Mouse (Mus musculus) forebrain, embryonic 13.5 days (tissue): ENCODE data around the gene Atp13a4. TPM values are rescaled to one million over a fixed set of nuclear protein-coding genes. Genes with fewer than 3 reads are reported as not detected.

Source experiments
- ATAC-seq: fragments of 200-750 bp; cut with Nextera tagmentation; 2 replicates; pipeline ENCODE4 v1.8.0; 2017
- H3K27ac ChIP-seq: fragments of 300-500 bp; sonication (generic); 2 replicates; pipeline ENCODE4 v1.5.1; 2015; ENCODE audit warnings: inconsistent platforms, mild to moderate bottlenecking, moderate library complexity
- H3K27me3 ChIP-seq: fragments of 300-500 bp; sonication (generic); 2 replicates; pipeline ENCODE4 v1.6.1; 2015; ENCODE audit warnings: mild to moderate bottlenecking, inconsistent platforms
- H3K36me3 ChIP-seq: fragments of 300-500 bp; sonication (generic); 2 replicates; pipeline ENCODE4 v1.6.1; 2015; ENCODE audit warnings: mild to moderate bottlenecking, inconsistent platforms; ENCODE audit not compliant: poor library complexity, severe bottlenecking
- H3K4me1 ChIP-seq: fragments of 300-500 bp; sonication (generic); 2 replicates; pipeline ENCODE4 v1.6.1; 2015; ENCODE audit warnings: inconsistent platforms
- H3K4me2 ChIP-seq: fragments of 300-500 bp; sonication (generic); 2 replicates; pipeline ENCODE4 v1.6.1; 2015; ENCODE audit warnings: inconsistent platforms, mild to moderate bottlenecking, moderate library complexity
- H3K4me3 ChIP-seq: fragments of 300-500 bp; sonication (generic); 2 replicates; pipeline ENCODE4 v1.5.1; 2015; ENCODE audit warnings: mild to moderate bottlenecking, inconsistent platforms
- H3K9ac ChIP-seq: fragments of 300-500 bp; sonication (generic); 2 replicates; pipeline ENCODE4 v1.6.1; 2015; ENCODE audit warnings: mild to moderate bottlenecking, inconsistent platforms
- H3K9me3 ChIP-seq: fragments of 300-500 bp; sonication (generic); replicated peaks from 2 replicates; pipeline ENCODE4 v1.6.1; 2016; ENCODE audit warnings: inconsistent platforms
- WGBS: fragments of 180-500 bp; shearing (Covaris S2); methylation state at CpG from one replicate; pipeline ENCODE4 v1.1.7; 2015; 5-methylcytosine and 5-hydroxymethylcytosine counted together
- polyA plus RNA-seq: library from polyadenylated mRNA; unstranded; fragments of >200 nt; fragmentation: Nextera tagmentation; extraction: Ambion mirVana; gene quantifications from 2 replicates; pipeline ENCODE4 v1.2.1, GENCODE M21; 2015

Gene Atp13a4
- polyA plus RNA-seq, 1 experiment from 2014 or later = 0.54 TPM

- Histone ChIP-seq H3K27me3 (no peaks in the 10 kb centered on the region), H3K9ac (no peak overlapping the region), H3K9me3 (no peaks in the 10 kb centered on the region), H3K4me1 (no peaks in the 10 kb centered on the region), H3K4me2 (no peak overlapping the region), H3K27ac (no peak overlapping the region), H3K4me3 (no peak overlapping the region), H3K36me3 (no peaks in the 10 kb centered on the region)
- 95% methylated on average over 2 of the region's 2 CpGs for WGBS
- ATAC-seq = no peak
Observed at GRCm38 (mm10) chr16:29456851-29457250, 87.8 kb downstream of the Atp13a4 start.

- H3K27me3 ChIP-seq = no peaks in the 10 kb centered on the region
- H3K9me3 ChIP-seq = no peaks in the 10 kb centered on the region
- H3K27ac ChIP-seq = no peak overlapping the region
- H3K4me3 ChIP-seq = no peak overlapping the region
- H3K36me3 ChIP-seq = no peaks in the 10 kb centered on the region
- 73% methylated on average over 6 of the region's 6 CpGs for WGBS
- no peaks in the 10 kb centered on the region for H3K4me1 ChIP-seq
- no peak overlapping the region for H3K9ac ChIP-seq
- no peak for ATAC-seq
- H3K4me2 ChIP-seq = no peak overlapping the region
Observed at GRCm38 (mm10) chr16:29453282-29453681, 91.4 kb downstream of the Atp13a4 start.

GRCm38 (mm10) chr16:29451706-29452105, 93.0 kb downstream of the Atp13a4 start:
- H3K4me3 ChIP-seq = no peak overlapping the region
- no peaks in the 10 kb centered on the region for H3K27me3 ChIP-seq
- no peak overlapping the region for H3K4me2 ChIP-seq
- 64% methylated on average over 3 of the region's 3 CpGs for WGBS
- H3K4me1 ChIP-seq = no peaks in the 10 kb centered on the region
- no peak overlapping the region for H3K9ac ChIP-seq
- no peak overlapping the region for H3K27ac ChIP-seq
- H3K9me3 ChIP-seq = no peaks in the 10 kb centered on the region
- H3K36me3 ChIP-seq = no peaks in the 10 kb centered on the region
- ATAC-seq = 0 out of 2 replicates have a peak, but pooled peaks have one; percentile 63

- Histone ChIP-seq H3K4me1 (no peaks in the 10 kb centered on the region), H3K4me3 (no peak overlapping the region), H3K27ac (no peak overlapping the region), H3K4me2 (no peak overlapping the region), H3K9me3 (no peaks in the 10 kb centered on the region), H3K9ac (no peak overlapping the region), H3K27me3 (no peaks in the 10 kb centered on the region), H3K36me3 (no peaks in the 10 kb centered on the region)
- no peak for ATAC-seq
- 60% methylated on average over 3 of the region's 3 CpGs for whole genome bisulfite sequencing
Observed at GRCm38 (mm10) chr16:29442126-29442525, 102.5 kb downstream of the Atp13a4 start.

- no peak overlapping the region for H3K9ac ChIP-seq
- H3K9me3 ChIP-seq = no peaks in the 10 kb centered on the region
- H3K4me2 ChIP-seq = no peak overlapping the region
- no peaks in the 10 kb centered on the region for H3K4me1 ChIP-seq
- H3K36me3 ChIP-seq = no peaks in the 10 kb centered on the region
- no peaks in the 10 kb centered on the region for H3K27me3 ChIP-seq
- 51% methylated on average over 9 of the region's 10 CpGs for WGBS
- no peak overlapping the region for H3K27ac ChIP-seq
- peak; percentile 53 for ATAC-seq
- no peak overlapping the region for H3K4me3 ChIP-seq
Observed at GRCm38 (mm10) chr16:29441405-29441985, 103.2 kb downstream of the Atp13a4 start.

- Histone ChIP-seq H3K36me3 (no peaks in the 10 kb centered on the region), H3K4me1 (no peaks in the 10 kb centered on the region), H3K27me3 (no peaks in the 10 kb centered on the region), H3K9ac (no peak overlapping the region), H3K4me2 (no peak overlapping the region), H3K9me3 (no peaks in the 10 kb centered on the region), H3K27ac (no peak overlapping the region), H3K4me3 (no peak overlapping the region)
- 84% methylated on average over 5 of the region's 5 CpGs for WGBS
- no peak for ATAC-seq
Observed at GRCm38 (mm10) chr16:29438045-29438444, 106.6 kb downstream of the Atp13a4 start.

GRCm38 (mm10) chr16:29435746-29436145, 108.9 kb downstream of the Atp13a4 start:
- no peaks in the 10 kb centered on the region for H3K9me3 ChIP-seq

GRCm38 (mm10) chr16:29434712-29435111, 110.0 kb downstream of the Atp13a4 start:
- Histone ChIP-seq H3K9me3 (no peaks in the 10 kb centered on the region), H3K27me3 (no peaks in the 10 kb centered on the region), H3K27ac (no peak overlapping the region), H3K9ac (no peak overlapping the region), H3K4me3 (no peak overlapping the region), H3K4me2 (no peak overlapping the region), H3K4me1 (no peaks in the 10 kb centered on the region), H3K36me3 (no peaks in the 10 kb centered on the region)
- WGBS = 9% methylated on average over 5 of the region's 5 CpGs
- peak; percentile 88 for ATAC-seq

More at GRCm38 (mm10) chr16:29435746-29436145, 108.9 kb downstream of the Atp13a4 start:
- no peak overlapping the region for H3K27ac ChIP-seq
- H3K4me3 ChIP-seq = no peak overlapping the region
- no peaks in the 10 kb centered on the region for H3K27me3 ChIP-seq
- no peak for ATAC-seq
- H3K9ac ChIP-seq = no peak overlapping the region
- no peaks in the 10 kb centered on the region for H3K36me3 ChIP-seq
- no peak overlapping the region for H3K4me2 ChIP-seq
- WGBS = 81% methylated on average over 6 of the region's 6 CpGs
- no peaks in the 10 kb centered on the region for H3K4me1 ChIP-seq

- no peaks in the 10 kb centered on the region for H3K36me3 ChIP-seq
- H3K9me3 ChIP-seq = no peaks in the 10 kb centered on the region
- ATAC-seq = no peak
- no peak overlapping the region for H3K9ac ChIP-seq
- H3K4me3 ChIP-seq = no peak overlapping the region
- H3K27me3 ChIP-seq = no peaks in the 10 kb centered on the region
- no peak overlapping the region for H3K4me2 ChIP-seq
- H3K4me1 ChIP-seq = no peaks in the 10 kb centered on the region
- H3K27ac ChIP-seq = no peak overlapping the region
- 95% methylated on average over 6 of the region's 6 CpGs for WGBS
Observed at GRCm38 (mm10) chr16:29414822-29415221, 129.8 kb downstream of the Atp13a4 start.

- H3K27ac ChIP-seq = no peak overlapping the region
- no peaks in the 10 kb centered on the region for H3K27me3 ChIP-seq
- 95% methylated on average over 10 of the region's 10 CpGs for WGBS
- H3K9ac ChIP-seq = no peak overlapping the region
- H3K9me3 ChIP-seq = no peaks in the 10 kb centered on the region
- no peaks in the 10 kb centered on the region for H3K36me3 ChIP-seq
- no peak overlapping the region for H3K4me2 ChIP-seq
- no peak for ATAC-seq
- H3K4me3 ChIP-seq = no peak overlapping the region
- no peaks in the 10 kb centered on the region for H3K4me1 ChIP-seq
Observed at GRCm38 (mm10) chr16:29407319-29407718, 137.3 kb downstream of the Atp13a4 start.

- H3K9me3 ChIP-seq = no peaks in the 10 kb centered on the region
- no peaks in the 10 kb centered on the region for H3K4me1 ChIP-seq
- H3K27me3 ChIP-seq = no peaks in the 10 kb centered on the region
- H3K9ac ChIP-seq = no peak overlapping the region
- no peak overlapping the region for H3K4me3 ChIP-seq
- H3K36me3 ChIP-seq = no peaks in the 10 kb centered on the region
- H3K27ac ChIP-seq = no peak overlapping the region
- no peak for ATAC-seq
- no peak overlapping the region for H3K4me2 ChIP-seq
- WGBS = 87% methylated on average over 2 of the region's 2 CpGs
Observed at GRCm38 (mm10) chr16:29399079-29399478, 145.6 kb downstream of the Atp13a4 start.

GRCm38 (mm10) chr16:29384781-29385180, 159.9 kb downstream of the Atp13a4 start:
- no peaks in the 10 kb centered on the region for H3K27me3 ChIP-seq
- H3K27ac ChIP-seq = no peak overlapping the region
- H3K36me3 ChIP-seq = no peaks in the 10 kb centered on the region
- H3K4me3 ChIP-seq = no peak overlapping the region
- WGBS = 96% methylated on average over 4 of the region's 4 CpGs
- ATAC-seq = no peak
- no peaks in the 10 kb centered on the region for H3K4me1 ChIP-seq
- no peaks in the 10 kb centered on the region for H3K9me3 ChIP-seq
- no peak overlapping the region for H3K9ac ChIP-seq
- no peak overlapping the region for H3K4me2 ChIP-seq

GRCm38 (mm10) chr16:29378458-29378857, 166.2 kb downstream of the Atp13a4 start, which contains the start of gene Atp13a5:
TSS of gene Atp13a5 (minus strand) at chr16:29378732.
- no peaks in the 10 kb centered on the region for H3K27me3 ChIP-seq
- 83% methylated on average over 4 of the region's 4 CpGs for WGBS
- H3K4me2 ChIP-seq = no peak within 1 kb of the TSS
- no peak within 1 kb of the TSS for H3K4me3 ChIP-seq
- H3K36me3 ChIP-seq = no peaks in the 10 kb centered on the region
- no peak within 1 kb of the TSS for H3K9ac ChIP-seq
- no peak within 1 kb of the TSS for H3K27ac ChIP-seq
- H3K9me3 ChIP-seq = no peaks in the 10 kb centered on the region
- H3K4me1 ChIP-seq = no peaks in the 10 kb centered on the region
- ATAC-seq = no peak
